Mouse (Mus musculus): ENCODE data around the gene Tmem183a.

The Tmem183a gene

GRCm38 (mm10) chr1:134320691-134321301, 41.0 kb downstream of the Tmem183a start:
- in situ Hi-C loops (cut with MboI, MseI): no loop called here

- in situ Hi-C loops (cut with MboI, MseI): no loop called here
Observed at GRCm38 (mm10) chr1:134318261-134318660, 43.5 kb downstream of the Tmem183a start.

- in situ Hi-C loops (cut with MboI, MseI): no loop called here
Observed at GRCm38 (mm10) chr1:134316361-134316760, 45.4 kb downstream of the Tmem183a start.

GRCm38 (mm10) chr1:134315181-134315580, 46.6 kb downstream of the Tmem183a start:
- in situ Hi-C loops (cut with MboI, MseI): no loop called here

- in situ Hi-C loops (cut with MboI, MseI): no loop called here
Observed at GRCm38 (mm10) chr1:134311760-134312159, 50.0 kb downstream of the Tmem183a start.

GRCm38 (mm10) chr1:134310729-134311128, 51.0 kb downstream of the Tmem183a start:
- in situ Hi-C loops (cut with MboI, MseI): no loop called here

GRCm38 (mm10) chr1:134310291-134310690, 51.5 kb downstream of the Tmem183a start:
- in situ Hi-C loops (cut with MboI, MseI): no loop called here

- in situ Hi-C loops (cut with MboI, MseI): loop anchor here (10.0 kb wide), 1 partner anchor 543 kb away; no protein-coding TSS in a partner anchor
Observed at GRCm38 (mm10) chr1:134307409-134307808, 54.4 kb downstream of the Tmem183a start.

GRCm38 (mm10) chr1:134304940-134305339, 56.8 kb downstream of the Tmem183a start:
- in situ Hi-C loops (cut with MboI, MseI): loop anchor here (10.0 kb wide), 1 partner anchor 540 kb away; no protein-coding TSS in a partner anchor

- in situ Hi-C loops (cut with MboI, MseI): loop anchor here (10.0 kb wide), 1 partner anchor 538 kb away; no protein-coding TSS in a partner anchor
Observed at GRCm38 (mm10) chr1:134302568-134303238, 59.1 kb downstream of the Tmem183a start.

GRCm38 (mm10) chr1:134298636-134299411, 63.0 kb downstream of the Tmem183a start:
- in situ Hi-C loops (cut with MboI, MseI): loop anchor here (10.0 to 25.0 kb wide), 2 partner anchors 287 to 354 kb away; no protein-coding TSS in a partner anchor

GRCm38 (mm10) chr1:134297265-134297664, 64.5 kb downstream of the Tmem183a start:
- in situ Hi-C loops (cut with MboI, MseI): loop anchor here (10.0 to 25.0 kb wide), 2 partner anchors 285 to 352 kb away; no protein-coding TSS in a partner anchor

All from T-helper 2 cell (primary cell).